Mouse (Mus musculus) left cerebral cortex, postnatal 25 days (tissue): ENCODE data around the gene Ror1. TPM values are rescaled to one million over a fixed set of nuclear protein-coding genes. Genes with fewer than 3 reads are reported as not detected.
A peak's percentile ranks its signal among the peaks of the same experiment; 100 is the strongest.

Experiments used
- DNase-seq, 2 experiments: peaks; one replicate each; pipeline ENCODE4 v3.0.0; 2022; ENCODE audit warnings: low spot score in 2 of 2, mixed read lengths in 1 of 2
- intact Hi-C: fragments of 180-260 bp; cut with DNase I; formaldehyde crosslinking; loops from one replicate; pipeline ENCODE4 v1.15.1; 2025
- total RNA-seq, 2 experiments: library from RNA; stranded (reverse); gene quantifications; 2 replicates each; pipeline ENCODE4 v1.2.3; 2021

Gene Ror1
- total RNA-seq, 2 experiments from 2014 or later = 0.69 to 1.0 TPM

DNA sequence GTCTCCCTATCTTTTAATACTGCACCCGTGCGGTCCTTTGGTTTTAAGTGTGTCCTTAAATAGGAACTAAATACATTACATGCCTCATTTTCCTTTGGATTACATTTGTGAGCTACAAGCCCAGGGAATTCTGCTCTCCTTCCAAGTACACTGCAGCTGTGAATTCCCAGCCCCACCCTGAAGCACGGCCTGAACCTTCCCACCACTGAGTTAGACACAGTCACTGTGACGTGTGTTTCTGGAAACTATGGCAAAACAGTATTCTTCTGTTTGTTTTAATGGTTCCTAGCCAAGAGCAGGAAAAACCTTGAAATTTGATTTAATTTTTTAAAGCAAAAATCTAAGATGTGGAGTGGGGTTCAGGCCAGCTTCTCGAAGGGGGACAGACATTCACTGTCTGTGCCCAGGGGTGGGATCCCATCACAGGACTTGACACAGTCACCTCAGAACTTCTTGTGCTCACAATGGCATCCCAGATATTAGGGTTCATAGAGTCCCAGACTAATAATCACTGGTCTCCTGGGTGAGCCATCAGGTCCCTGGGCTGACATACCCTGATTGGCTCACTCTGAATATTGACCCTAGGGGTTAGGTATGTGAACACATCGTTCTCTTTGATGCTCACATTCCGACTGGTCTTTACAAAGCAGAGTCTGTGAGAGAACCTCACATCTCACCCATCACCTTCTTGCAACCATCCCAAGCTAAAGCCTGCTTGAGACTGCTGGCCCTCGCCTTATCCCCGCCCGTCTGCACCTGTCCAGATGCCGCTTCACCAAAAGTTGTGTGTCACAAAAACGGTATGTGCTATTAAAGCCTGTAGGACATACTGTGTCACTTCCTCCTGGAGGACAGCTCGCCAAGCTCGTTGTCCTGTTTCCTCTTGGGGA lies 306.2 kb downstream of the Ror1 start:
- DNase-seq = no peak
- intact Hi-C loops = no loop called here

GRCm38 (mm10) chr4:100407261-100407874 lies 311.8 kb downstream of the Ror1 start:
- intact Hi-C loops = loop anchor here (1.0 to 5.0 kb wide), 4 partner anchors 195 to 460 kb away; partner anchors contain the start of gene Ror1
- peak; percentile 79 to 81 for DNase-seq

- intact Hi-C loops = loop anchor here (5.0 kb wide), 2 partner anchors 197 to 462 kb away; no protein-coding TSS in a partner anchor
- DNase-seq = no peak
Observed at GRCm38 (mm10) chr4:100409521-100409920, 313.9 kb downstream of the Ror1 start.

DNA sequence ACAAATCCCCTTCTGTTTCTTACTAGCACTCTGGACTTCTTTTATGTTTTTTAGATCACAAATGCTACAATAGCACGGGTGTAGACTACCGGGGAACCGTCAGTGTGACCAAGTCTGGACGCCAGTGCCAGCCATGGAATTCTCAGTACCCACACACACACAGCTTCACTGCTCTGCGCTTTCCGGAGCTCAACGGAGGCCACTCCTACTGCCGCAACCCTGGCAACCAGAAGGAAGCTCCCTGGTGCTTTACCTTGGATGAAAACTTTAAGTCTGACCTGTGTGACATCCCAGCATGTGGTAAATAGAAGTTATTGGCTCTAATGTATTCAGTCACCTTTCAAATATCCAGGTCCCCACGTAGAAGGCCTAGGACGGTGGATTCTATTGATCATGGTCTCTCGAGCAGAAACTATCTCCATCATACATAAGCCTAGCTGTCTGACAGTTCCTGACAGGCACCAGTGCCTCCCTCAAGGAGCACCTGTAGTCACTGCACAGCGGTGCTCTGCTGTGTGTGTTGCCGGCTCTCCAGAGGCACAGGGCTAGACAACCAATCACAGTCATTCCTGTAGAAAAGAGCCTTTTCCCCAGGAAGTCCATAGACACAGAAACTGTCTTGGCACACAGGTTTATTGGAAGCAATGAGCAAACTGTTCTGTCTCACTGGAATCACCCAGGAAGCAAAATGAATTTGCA lies 316.4 kb downstream of the Ror1 start:
- DNase-seq = no peak
- intact Hi-C loops = loop anchor here (5.0 kb wide), 1 partner anchor 120 kb away; no protein-coding TSS in a partner anchor

- DNase-seq = no peak
- intact Hi-C loops = no loop called here
Observed at GRCm38 (mm10) chr4:100422756-100423155, 327.2 kb downstream of the Ror1 start.

GRCm38 (mm10) chr4:100426101-100426500 lies 330.5 kb downstream of the Ror1 start:
- DNase-seq = no peak
- intact Hi-C loops = no loop called here

DNA sequence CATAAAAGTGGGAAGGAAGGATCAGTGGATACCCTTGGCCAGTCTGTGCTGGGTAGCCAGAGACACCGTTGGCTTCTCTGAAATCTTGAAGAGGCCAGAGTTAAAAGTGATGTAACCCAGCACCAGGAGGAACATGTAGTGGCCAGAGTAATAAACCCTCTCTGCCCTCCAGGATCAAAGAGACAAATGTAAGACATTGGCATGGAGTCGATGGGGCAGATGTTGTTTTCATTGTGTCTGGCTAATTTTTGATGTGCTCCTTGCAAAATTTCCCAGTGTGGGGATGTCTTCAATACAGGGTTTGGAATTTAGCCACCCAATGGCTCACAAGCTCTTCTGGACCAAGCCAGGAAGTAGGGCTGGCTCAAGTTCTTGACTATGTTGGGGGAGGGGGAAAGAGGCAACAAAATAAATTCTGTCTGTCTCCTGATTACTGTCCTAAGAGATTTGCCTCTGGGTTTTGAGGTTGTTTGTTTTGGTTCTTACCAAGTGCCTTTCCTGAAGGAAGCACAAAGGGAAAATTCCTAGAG lies 333.8 kb downstream of the Ror1 start:
- intact Hi-C loops = no loop called here
- no peak for DNase-seq

- DNase-seq = no peak
- intact Hi-C loops = no loop called here
Observed at GRCm38 (mm10) chr4:100435281-100436168, 339.9 kb downstream of the Ror1 start.

DNA sequence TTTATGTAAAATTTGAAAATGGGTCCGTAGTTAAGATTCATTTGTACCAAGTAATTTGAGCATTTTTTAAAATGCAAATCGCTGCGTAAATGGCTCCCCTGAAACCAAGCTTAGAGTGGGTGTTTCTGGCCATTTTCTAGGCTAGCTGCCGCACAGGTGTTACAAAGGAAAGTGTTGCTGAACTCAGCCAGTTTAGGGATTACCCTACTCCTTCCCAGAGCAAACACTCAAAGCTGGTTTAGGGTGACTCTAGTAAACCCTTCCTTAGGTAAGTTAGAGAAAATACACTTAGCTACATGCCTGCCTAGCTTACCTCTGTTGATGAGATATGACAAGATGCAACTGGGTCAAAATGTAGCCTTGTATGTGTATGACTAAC lies 340.6 kb downstream of the Ror1 start:
- intact Hi-C loops = no loop called here
- no peak for DNase-seq

GRCm38 (mm10) chr4:100446897-100447296 lies 351.3 kb downstream of the Ror1 start:
- intact Hi-C loops = no loop called here
- no peak for DNase-seq

GRCm38 (mm10) chr4:100462493-100463120 lies 367.0 kb downstream of the Ror1 start:
- intact Hi-C loops = no loop called here
- no peak for DNase-seq

- intact Hi-C loops = no loop called here
- peak; percentile 26 to 46 for DNase-seq
Observed at GRCm38 (mm10) chr4:100478592-100479321, 383.2 kb downstream of the Ror1 start, which contains the start of gene Ube2u. Ube2u (plus strand) TSS chr4:100478849.

GRCm38 (mm10) chr4:100488447-100488846 lies 392.9 kb downstream of the Ror1 start:
- DNase-seq = no peak
- intact Hi-C loops = no loop called here

Other genes with a start within 250 kb of the Ror1 start
- 10 to 100 TPM; 50.4 to 52.2 TPM for gene Pgm1, start 166.4 kb upstream of the Ror1 start, total RNA-seq
- gene Itgb3bp, start 166.0 kb upstream of the Ror1 start, total RNA-seq = 1 to 10 TPM; 3.3 to 3.9 TPM